Mouse (Mus musculus): Measurements from ENCODE around the gene Midn. TPM values are rescaled to one million over a fixed set of nuclear protein-coding genes. Genes with fewer than 3 reads are reported as not detected.

The Midn gene
- polyA plus RNA-seq, 1 experiment: 171 TPM

- Histone ChIP-seq H3K27me3 (replicated peaks) (peaks cover 10% of the 10 kb centered on the region), H3K4me1 (peaks cover 91% of the 10 kb centered on the region), H3K9me3 (no peaks in the 10 kb centered on the region), H3K4me3 (replicated peaks) (peak overlapping the region; percentile 98), H3K36me3 (replicated peaks; ENCODE audit: low read length) (peaks cover 42% of the 10 kb centered on the region)
- no peak for TF ChIP-seq GATA1 (IDR thresholded peaks at IDR 0.05; ENCODE audit: borderline replicate concordance, low read length)
- no peak for TF ChIP-seq FLI1 (IDR thresholded peaks at IDR 0.05; ENCODE audit: low read length)
These were observed 6.1 kb upstream of the Midn start for GRCm38 (mm10) chr10:80141786-80142529.

DNA sequence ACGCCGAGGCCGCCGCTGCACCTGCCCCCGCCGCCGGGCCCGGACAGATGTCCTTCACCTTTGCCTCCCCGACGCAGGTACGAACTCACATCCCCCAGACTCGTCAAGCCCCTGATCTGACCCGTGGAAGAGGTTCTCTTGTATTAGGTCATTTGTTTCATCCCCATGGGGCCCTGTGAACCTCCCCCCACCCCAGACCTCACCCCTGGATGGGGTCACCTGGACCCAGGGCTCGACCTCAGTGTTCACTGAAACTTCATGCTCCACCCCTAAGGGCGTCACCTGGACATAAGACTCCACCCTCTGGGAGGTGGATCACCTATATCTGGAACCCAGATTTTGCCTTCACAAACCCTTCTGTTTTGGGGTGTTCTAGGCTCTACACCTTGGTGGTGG, 5.5 kb upstream of the Midn start:
- peaks cover 10% of the 10 kb centered on the region for H3K27me3 ChIP-seq (replicated peaks)
- H3K9me3 ChIP-seq: no peaks in the 10 kb centered on the region
- peak overlapping the region; percentile 98 for H3K4me3 ChIP-seq (replicated peaks)
- TF ChIP-seq GATA1 (IDR thresholded peaks at IDR 0.05; ENCODE audit: borderline replicate concordance, low read length) (no peak), FLI1 (IDR thresholded peaks at IDR 0.05; ENCODE audit: low read length) (no peak)
- peaks cover 92% of the 10 kb centered on the region for H3K4me1 ChIP-seq
- peaks cover 42% of the 10 kb centered on the region for H3K36me3 ChIP-seq (replicated peaks; ENCODE audit: low read length)

- Histone ChIP-seq H3K9me3 (no peaks in the 10 kb centered on the region), H3K4me1 (peaks cover 86% of the 10 kb centered on the region), H3K27me3 (replicated peaks) (peaks cover under 1% of the 10 kb centered on the region), H3K4me3 (replicated peaks) (peak overlapping the region; percentile 70), H3K36me3 (replicated peaks; ENCODE audit: low read length) (peaks cover 42% of the 10 kb centered on the region)
- no peak for TF ChIP-seq GATA1 (IDR thresholded peaks at IDR 0.05; ENCODE audit: borderline replicate concordance, low read length)
- no peak for TF ChIP-seq FLI1 (IDR thresholded peaks at IDR 0.05; ENCODE audit: low read length)
These were observed 4.4 kb upstream of the Midn start for GRCm38 (mm10) chr10:80143664-80144063.

GRCm38 (mm10) chr10:80144159-80144558, 3.9 kb upstream of the Midn start:
- H3K27me3 ChIP-seq (replicated peaks): no peaks in the 10 kb centered on the region
- peaks cover 42% of the 10 kb centered on the region for H3K36me3 ChIP-seq (replicated peaks; ENCODE audit: low read length)
- no peaks in the 10 kb centered on the region for H3K9me3 ChIP-seq
- peaks cover 82% of the 10 kb centered on the region for H3K4me1 ChIP-seq
- TF ChIP-seq FLI1 (IDR thresholded peaks at IDR 0.05; ENCODE audit: low read length) (no peak), GATA1 (IDR thresholded peaks at IDR 0.05; ENCODE audit: borderline replicate concordance, low read length) (no peak)
- peak overlapping the region; percentile 70 for H3K4me3 ChIP-seq (replicated peaks)

DNA sequence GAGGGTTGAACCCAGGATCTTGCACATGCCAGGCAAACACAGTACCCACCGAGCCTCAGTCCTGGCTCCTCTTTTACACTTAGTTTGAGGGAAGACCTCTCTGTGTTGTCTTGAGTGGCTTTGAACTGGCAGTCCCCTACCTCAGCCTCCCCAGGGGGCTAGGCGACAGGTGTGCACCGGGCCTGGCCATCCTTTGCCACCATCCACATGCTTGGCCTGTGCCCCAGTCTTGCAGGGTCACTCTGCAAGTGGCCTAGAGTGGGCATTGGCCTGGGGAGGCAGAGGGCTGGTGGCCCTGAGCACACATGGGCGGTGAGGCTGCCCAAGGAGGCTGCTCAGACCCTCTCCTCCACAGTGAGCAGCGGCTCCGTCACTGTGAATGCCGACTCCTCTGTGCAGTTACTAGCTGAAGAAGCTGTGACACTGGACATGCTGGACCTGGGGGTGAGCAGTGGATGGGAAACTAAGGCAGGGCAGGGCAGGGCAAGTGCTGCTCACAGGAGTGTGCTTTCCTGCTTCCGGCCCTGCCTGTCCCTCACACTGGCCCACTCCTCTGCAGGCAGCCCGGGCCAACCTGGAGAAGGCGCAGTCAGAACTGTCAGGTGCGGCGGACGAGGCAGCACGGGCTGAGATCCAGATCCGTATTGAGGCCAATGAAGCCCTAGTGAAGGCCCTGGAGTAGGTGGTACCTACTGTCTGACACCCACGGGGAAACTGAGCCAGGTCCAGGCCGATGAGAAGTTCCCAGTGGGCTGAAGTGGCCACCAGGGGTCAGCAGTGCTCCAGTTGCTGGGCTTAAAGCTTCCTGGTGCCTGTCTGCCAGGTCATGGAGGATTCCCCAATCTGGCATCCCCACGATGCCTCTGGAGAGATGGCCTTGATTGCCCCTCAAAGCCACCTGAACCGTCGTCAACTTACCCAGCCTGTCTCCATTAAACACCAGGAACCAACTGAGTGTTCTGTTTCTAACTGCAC, 2.9 kb upstream of the Midn start:
- peaks cover 73% of the 10 kb centered on the region for H3K4me1 ChIP-seq
- no peaks in the 10 kb centered on the region for H3K27me3 ChIP-seq (replicated peaks)
- H3K36me3 ChIP-seq (replicated peaks; ENCODE audit: low read length): peaks cover 48% of the 10 kb centered on the region
- TF ChIP-seq GATA1 (IDR thresholded peaks at IDR 0.05; ENCODE audit: borderline replicate concordance, low read length) (no peak), FLI1 (IDR thresholded peaks at IDR 0.05; ENCODE audit: low read length) (no peak)
- peak overlapping the region; percentile 34 for H3K4me3 ChIP-seq (replicated peaks)
- no peaks in the 10 kb centered on the region for H3K9me3 ChIP-seq

DNA sequence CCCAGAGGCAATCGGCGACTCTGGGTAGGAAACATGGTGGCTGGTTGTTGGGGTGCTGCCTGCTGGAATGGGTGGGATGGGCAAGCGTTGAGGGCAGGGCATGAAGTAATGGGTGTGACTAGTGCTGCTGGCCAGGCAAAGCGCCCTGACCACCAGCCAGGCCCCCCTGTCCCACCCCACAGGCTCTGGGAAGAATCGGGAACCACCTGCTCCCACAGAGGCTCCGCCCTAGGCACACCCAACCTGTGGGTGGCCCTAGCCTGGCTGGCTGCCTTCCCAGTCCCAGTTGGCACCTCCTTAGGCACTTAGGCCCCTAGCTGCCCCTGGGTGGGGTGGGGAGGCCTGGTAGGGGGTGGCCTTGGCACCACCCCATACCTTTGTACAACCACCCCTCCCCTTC, 2.2 kb upstream of the Midn start:
- Histone ChIP-seq H3K36me3 (replicated peaks; ENCODE audit: low read length) (peaks cover 54% of the 10 kb centered on the region), H3K27me3 (replicated peaks) (no peaks in the 10 kb centered on the region), H3K9me3 (no peaks in the 10 kb centered on the region), H3K4me1 (peaks cover 65% of the 10 kb centered on the region), H3K4me3 (replicated peaks) (peak overlapping the region; percentile 46)
- TF ChIP-seq GATA1 (IDR thresholded peaks at IDR 0.05; ENCODE audit: borderline replicate concordance, low read length) (no peak), FLI1 (IDR thresholded peaks at IDR 0.05; ENCODE audit: low read length) (no peak)

GRCm38 (mm10) chr10:80146568-80147011, 1.5 kb upstream of the Midn start:
- TF ChIP-seq GATA1 (IDR thresholded peaks at IDR 0.05; ENCODE audit: borderline replicate concordance, low read length): no peak
- TF ChIP-seq FLI1 (IDR thresholded peaks at IDR 0.05; ENCODE audit: low read length): no peak
- Histone ChIP-seq H3K4me3 (replicated peaks) (peak overlapping the region; percentile 99), H3K9me3 (no peaks in the 10 kb centered on the region), H3K36me3 (replicated peaks; ENCODE audit: low read length) (peaks cover 61% of the 10 kb centered on the region), H3K27me3 (replicated peaks) (no peaks in the 10 kb centered on the region), H3K4me1 (peaks cover 66% of the 10 kb centered on the region)

DNA sequence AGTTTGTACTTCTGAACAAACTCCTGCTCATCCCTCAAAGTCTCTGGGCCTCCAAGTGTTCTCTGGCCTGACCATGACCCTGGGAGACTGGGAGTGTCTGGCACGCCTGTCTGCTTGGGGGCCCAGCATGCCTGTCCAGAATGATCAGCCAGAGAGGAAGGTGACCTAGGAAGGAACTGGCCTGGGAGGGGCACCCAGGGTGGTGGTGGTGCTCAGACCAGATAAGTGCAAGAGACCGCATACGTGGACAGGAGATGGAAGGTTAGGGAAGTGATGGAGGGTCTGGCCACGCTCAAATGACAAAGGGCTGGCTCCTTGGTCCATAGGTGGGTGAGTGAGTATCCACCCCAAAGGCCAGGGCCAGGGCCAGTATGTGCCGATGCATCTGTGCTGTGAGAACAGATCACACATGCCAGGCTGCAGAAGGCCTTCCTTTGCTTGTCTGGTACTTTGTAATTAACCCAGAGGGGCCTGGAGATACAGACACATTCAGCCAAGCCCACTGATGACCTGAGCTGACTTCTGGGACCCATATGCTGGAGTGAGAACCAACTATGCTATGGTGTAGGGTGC, 840 bp upstream of the Midn start:
- Histone ChIP-seq H3K9me3 (no peaks in the 10 kb centered on the region), H3K4me3 (replicated peaks) (peak overlapping the region; percentile 99), H3K36me3 (replicated peaks; ENCODE audit: low read length) (peaks cover 68% of the 10 kb centered on the region), H3K27me3 (replicated peaks) (no peaks in the 10 kb centered on the region), H3K4me1 (peaks cover 72% of the 10 kb centered on the region)
- no peak for TF ChIP-seq GATA1 (IDR thresholded peaks at IDR 0.05; ENCODE audit: borderline replicate concordance, low read length)
- TF ChIP-seq FLI1 (IDR thresholded peaks at IDR 0.05; ENCODE audit: low read length): no peak

DNA sequence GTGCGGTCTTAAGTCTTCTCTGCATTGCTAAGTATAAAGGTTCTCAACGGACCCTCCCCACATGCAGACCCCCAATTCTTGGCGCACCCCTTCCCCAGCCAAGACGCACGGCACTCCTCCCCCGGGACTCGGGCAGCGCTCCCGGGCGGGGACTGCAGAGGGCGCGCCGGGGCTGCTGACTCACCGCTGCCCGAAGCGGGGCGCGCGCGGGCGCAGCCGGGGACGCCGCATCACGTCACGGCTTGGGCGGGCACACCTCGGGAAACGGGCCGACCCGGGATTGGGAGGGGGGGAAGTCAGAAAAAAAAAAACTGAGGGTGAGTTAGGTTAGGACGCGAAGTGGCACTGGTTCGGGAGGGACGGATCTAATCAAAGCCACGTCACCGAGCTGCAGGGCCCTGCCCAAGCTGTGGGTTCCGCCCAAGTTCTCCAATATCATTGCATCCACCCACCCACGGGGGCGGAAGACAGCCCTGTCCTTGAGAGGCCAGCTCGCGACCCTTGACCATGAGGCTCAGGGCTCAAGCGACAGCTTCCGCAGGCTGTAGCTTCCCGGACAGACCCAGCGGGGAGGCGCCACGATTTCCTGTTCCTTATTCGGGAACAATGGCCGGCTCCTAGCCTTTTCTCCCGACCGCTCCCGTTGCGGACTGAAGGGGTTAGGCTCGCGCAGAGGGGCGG, 678 bp downstream of the Midn start:
- Histone ChIP-seq H3K27me3 (replicated peaks) (no peaks in the 10 kb centered on the region), H3K36me3 (replicated peaks; ENCODE audit: low read length) (peaks cover 74% of the 10 kb centered on the region), H3K9me3 (no peaks in the 10 kb centered on the region), H3K4me1 (peaks cover 72% of the 10 kb centered on the region), H3K4me3 (replicated peaks) (peak overlapping the region; percentile 99)
- TF ChIP-seq FLI1 (IDR thresholded peaks at IDR 0.05; ENCODE audit: low read length) (no peak), GATA1 (IDR thresholded peaks at IDR 0.05; ENCODE audit: borderline replicate concordance, low read length) (no peak)
